Mouse (Mus musculus) midbrain, embryonic 11.5 days (tissue): ENCODE results near the gene Nipsnap2. TPM values are rescaled to one million over a fixed set of nuclear protein-coding genes. Genes with fewer than 3 reads are reported as not detected.

ENCODE experiments used
- ATAC-seq: fragments of 200-750 bp; cut with Nextera tagmentation; 2 replicates; pipeline ENCODE4 v1.8.0; 2017; ENCODE audit warnings: moderate TSS enrichment, moderate library complexity; ENCODE audit not compliant: low FRiP score
- DNase-seq: peaks from one replicate; pipeline ENCODE4 v3.0.0; 2015; ENCODE audit warnings: low spot score; ENCODE audit errors: missing footprints
- H3K27ac ChIP-seq: fragments of 300-500 bp; sonication (generic); 2 replicates; pipeline ENCODE4 v1.5.1; 2014; ENCODE audit warnings: low read depth, low read length
- H3K27me3 ChIP-seq: fragments of 300-500 bp; sonication (generic); 2 replicates; pipeline ENCODE4 v1.6.1; 2014; ENCODE audit warnings: mild to moderate bottlenecking, low read length, moderate library complexity, mixed read lengths; ENCODE audit not compliant: control insufficient read depth, insufficient read depth
- H3K36me3 ChIP-seq: fragments of 300-500 bp; sonication (generic); 2 replicates; pipeline ENCODE4 v1.6.1; 2014; ENCODE audit warnings: mild to moderate bottlenecking, low read length, moderate library complexity, mixed read lengths; ENCODE audit not compliant: control insufficient read depth, insufficient read depth
- H3K4me1 ChIP-seq: fragments of 300-500 bp; sonication (generic); 2 replicates; pipeline ENCODE4 v1.6.1; 2014; ENCODE audit warnings: low read length; ENCODE audit not compliant: control insufficient read depth, insufficient read depth
- H3K4me2 ChIP-seq: fragments of 300-500 bp; sonication (generic); 2 replicates; pipeline ENCODE4 v1.6.1; 2014; ENCODE audit warnings: mild to moderate bottlenecking, moderate library complexity
- H3K4me3 ChIP-seq: fragments of 300-500 bp; sonication (generic); 2 replicates; pipeline ENCODE4 v1.5.1; 2014; ENCODE audit warnings: low read depth, low read length
- H3K9ac ChIP-seq: fragments of 300-500 bp; sonication (generic); 2 replicates; pipeline ENCODE4 v1.6.1; 2014; ENCODE audit warnings: low read length
- H3K9me3 ChIP-seq: fragments of 300-500 bp; sonication (generic); 2 replicates; pipeline ENCODE4 v1.6.1; 2016; ENCODE audit warnings: low read length; ENCODE audit not compliant: control insufficient read depth
- WGBS: fragments of 180-500 bp; shearing (Covaris S2); extraction: QIAGEN DNeasy Blood & Tissue Kit; methylation state at CpG from one replicate; pipeline ENCODE4 v1.1.7; 2014; 5-methylcytosine and 5-hydroxymethylcytosine counted together
- polyA plus RNA-seq: library from polyadenylated mRNA; unstranded; fragments of >200 nt; fragmentation: Nextera tagmentation; extraction: Ambion mirVana; gene quantifications from 2 replicates; pipeline ENCODE4 v1.2.1, GENCODE M21; 2014

The Nipsnap2 gene
- polyA plus RNA-seq, 1 experiment from 2014 or later = 83.6 TPM

- ATAC-seq (no peak), DNase-seq (no peak)
- no peaks in the 10 kb centered on the region for H3K27me3 ChIP-seq
- no peaks in the 10 kb centered on the region for H3K9me3 ChIP-seq
- no peak overlapping the region for H3K9ac ChIP-seq
- H3K4me3 ChIP-seq = no peak overlapping the region
- no peak overlapping the region for H3K27ac ChIP-seq
- H3K4me2 ChIP-seq = no peak overlapping the region
- peaks cover 8% of the 10 kb centered on the region; the same call in 1 of the 2 replicates for H3K36me3 ChIP-seq
- peaks cover 7% of the 10 kb centered on the region for H3K4me1 ChIP-seq
- 87% methylated on average over 9 of the region's 9 CpGs for WGBS
These were observed 7.8 kb upstream of the Nipsnap2 start for GRCm38 (mm10) chr5:129717016-129717415.

GRCm38 (mm10) chr5:129720176-129720575 is 4.7 kb upstream of the Nipsnap2 start:
- WGBS = 85% methylated on average over 3 of the region's 3 CpGs

GRCm38 (mm10) chr5:129724268-129724667 is 595 bp upstream of the Nipsnap2 start:
- WGBS = 53% methylated on average over 4 of the region's 4 CpGs
- H3K4me2 ChIP-seq = peak overlapping the region; percentile 23; the same call in 1 of the 2 replicates
- DNase-seq = no peak
- H3K36me3 ChIP-seq = no peaks in the 10 kb centered on the region
- H3K9me3 ChIP-seq = no peaks in the 10 kb centered on the region
- no peak overlapping the region; the same call in 1 of the 2 replicates for H3K4me3 ChIP-seq
- H3K9ac ChIP-seq = peak overlapping the region; percentile 94
- no peak for ATAC-seq
- H3K4me1 ChIP-seq = no peaks in the 10 kb centered on the region; the same call in 1 of the 2 replicates
- H3K27ac ChIP-seq = no peak overlapping the region
- H3K27me3 ChIP-seq = no peaks in the 10 kb centered on the region

More at GRCm38 (mm10) chr5:129720176-129720575, 4.7 kb upstream of the Nipsnap2 start:
- Histone ChIP-seq H3K4me3 (no peak overlapping the region), H3K9me3 (no peaks in the 10 kb centered on the region), H3K27me3 (no peaks in the 10 kb centered on the region), H3K9ac (no peak overlapping the region), H3K4me2 (no peak overlapping the region), H3K27ac (no peak overlapping the region), H3K36me3 (peaks cover 8% of the 10 kb centered on the region; the same call in 1 of the 2 replicates), H3K4me1 (peaks cover 7% of the 10 kb centered on the region)
- ATAC-seq (no peak), DNase-seq (no peak)

GRCm38 (mm10) chr5:129725774-129726392 is 1.0 kb downstream of the Nipsnap2 start:
- H3K27ac ChIP-seq = no peak overlapping the region
- H3K4me2 ChIP-seq = peak overlapping the region; percentile 54
- peak overlapping the region; percentile 83 for H3K4me3 ChIP-seq
- no peaks in the 10 kb centered on the region for H3K36me3 ChIP-seq
- peak overlapping the region; percentile 94 for H3K9ac ChIP-seq
- WGBS = 25% methylated on average over 7 of the region's 7 CpGs
- DNase-seq (no peak), ATAC-seq (no peak)
- H3K9me3 ChIP-seq = no peaks in the 10 kb centered on the region
- no peaks in the 10 kb centered on the region; the same call in 1 of the 2 replicates for H3K4me1 ChIP-seq
- H3K27me3 ChIP-seq = no peaks in the 10 kb centered on the region

GRCm38 (mm10) chr5:129726784-129727183 is 1.9 kb downstream of the Nipsnap2 start:
- Histone ChIP-seq H3K36me3 (no peaks in the 10 kb centered on the region), H3K4me3 (no peak overlapping the region), H3K9ac (no peak overlapping the region), H3K4me2 (no peak overlapping the region), H3K4me1 (no peaks in the 10 kb centered on the region; the same call in 1 of the 2 replicates), H3K27ac (no peak overlapping the region), H3K27me3 (no peaks in the 10 kb centered on the region), H3K9me3 (no peaks in the 10 kb centered on the region)
- 93% methylated on average over 3 of the region's 3 CpGs for WGBS
- DNase-seq (no peak), ATAC-seq (no peak)

GRCm38 (mm10) chr5:129729286-129729685 is 4.4 kb downstream of the Nipsnap2 start:
- ATAC-seq (no peak), DNase-seq (no peak)
- H3K9me3 ChIP-seq = no peaks in the 10 kb centered on the region
- H3K27ac ChIP-seq = no peak overlapping the region
- no peaks in the 10 kb centered on the region for H3K36me3 ChIP-seq
- no peaks in the 10 kb centered on the region; the same call in 1 of the 2 replicates for H3K4me1 ChIP-seq
- H3K9ac ChIP-seq = no peak overlapping the region
- WGBS = 80% methylated on average over 11 of the region's 11 CpGs
- H3K27me3 ChIP-seq = no peaks in the 10 kb centered on the region
- no peak overlapping the region for H3K4me2 ChIP-seq
- no peak overlapping the region for H3K4me3 ChIP-seq

GRCm38 (mm10) chr5:129730344-129730743 is 5.5 kb downstream of the Nipsnap2 start:
- no peaks in the 10 kb centered on the region; the same call in 1 of the 2 replicates for H3K4me1 ChIP-seq
- ATAC-seq = no peak
- no peaks in the 10 kb centered on the region for H3K36me3 ChIP-seq
- H3K9ac ChIP-seq = no peak overlapping the region
- no peak overlapping the region for H3K4me3 ChIP-seq
- H3K27ac ChIP-seq = no peak overlapping the region
- H3K27me3 ChIP-seq = no peaks in the 10 kb centered on the region
- WGBS = 90% methylated on average over 11 of the region's 11 CpGs
- no peaks in the 10 kb centered on the region for H3K9me3 ChIP-seq
- DNase-seq = no peak
- H3K4me2 ChIP-seq = no peak overlapping the region

GRCm38 (mm10) chr5:129731021-129731420 is 6.2 kb downstream of the Nipsnap2 start:
- Histone ChIP-seq H3K9ac (no peak overlapping the region), H3K4me3 (no peak overlapping the region), H3K27ac (no peak overlapping the region), H3K36me3 (no peaks in the 10 kb centered on the region), H3K4me2 (no peak overlapping the region), H3K9me3 (no peaks in the 10 kb centered on the region), H3K4me1 (no peaks in the 10 kb centered on the region; the same call in 1 of the 2 replicates), H3K27me3 (no peaks in the 10 kb centered on the region)
- DNase-seq (no peak), ATAC-seq (no peak)
- WGBS = 82% methylated on average over 5 of the region's 5 CpGs

- ATAC-seq = no peak
- DNase-seq = peak; percentile 90
- Histone ChIP-seq H3K4me2 (no peak overlapping the region), H3K4me1 (no peaks in the 10 kb centered on the region), H3K9me3 (no peaks in the 10 kb centered on the region), H3K27me3 (no peaks in the 10 kb centered on the region), H3K4me3 (no peak overlapping the region), H3K36me3 (peaks cover 5% of the 10 kb centered on the region; the same call in 1 of the 2 replicates), H3K9ac (no peak overlapping the region), H3K27ac (no peak overlapping the region)
- 92% methylated on average over 1 of the region's 1 CpGs for WGBS
These were observed 16.1 kb downstream of the Nipsnap2 start for GRCm38 (mm10) chr5:129740976-129741375.
